ENCODE assay signal across 26 mouse cellular contexts in the genomic region with DNA sequence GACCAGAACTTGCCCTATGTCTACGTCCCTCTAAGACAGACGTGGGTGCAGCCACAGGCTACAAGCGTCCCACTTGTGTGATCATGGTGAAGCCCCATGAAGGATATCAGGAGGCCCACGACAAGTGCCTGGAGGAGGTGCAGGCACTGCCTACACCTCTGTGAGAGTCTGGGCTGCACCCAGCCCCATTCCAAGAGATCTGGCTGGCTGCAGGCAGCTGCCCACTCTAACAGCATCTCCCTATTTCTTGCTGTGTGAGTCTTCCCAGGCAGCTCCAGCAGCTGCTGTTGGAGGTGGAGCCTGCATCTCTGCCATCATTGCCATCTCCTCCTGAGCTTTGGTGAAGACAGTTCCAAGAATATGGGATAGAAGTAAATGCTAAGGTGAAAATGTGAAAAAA. TPM values are rescaled to one million over a fixed set of nuclear protein-coding genes. Genes with fewer than 3 reads are reported as not detected.
DNase-seq lines count a peak whose midpoint lies in the region; ATAC-seq and TF ChIP-seq lines count a peak whose summit lies in the region.
"Had no signal": no experiment of that assay in that cellular context is flagged by ENCODE, and none has a peak within 500 bp of the region (broad histone marks: within the 10 kb centered on the region; RNA-seq: fewer than 3 reads in every experiment).

No protein-coding gene starts in this region.

- H3K36me3 ChIP-seq in hindbrain, embryonic 12.5 days: no peaks in the 10 kb centered on the region
- H3K36me3 ChIP-seq: embryonic facial prominence, embryonic 10.5 days; embryonic facial prominence, embryonic 15.5 days; heart, embryonic 13.5 days; hindbrain, embryonic 15.5 days; kidney, embryonic 15.5 days; midbrain, embryonic 15.5 days had no signal

- ATAC-seq in hindbrain, embryonic 12.5 days (ENCODE audit: low FRiP score): no peak
- ATAC-seq: forebrain, embryonic 13.5 days; midbrain, embryonic 15.5 days had no signal

- H3K9me3 ChIP-seq in hindbrain, embryonic 12.5 days (replicated peaks): no peaks in the 10 kb centered on the region
- H3K9me3 ChIP-seq: embryonic facial prominence, embryonic 10.5 days; embryonic facial prominence, embryonic 15.5 days; forebrain, embryonic 13.5 days; heart, embryonic 13.5 days; hindbrain, embryonic 15.5 days; kidney, embryonic 15.5 days; midbrain, embryonic 15.5 days had no signal

- H3K9ac ChIP-seq in hindbrain, embryonic 12.5 days: no peak overlapping the region
- H3K9ac ChIP-seq: embryonic facial prominence, embryonic 15.5 days; forebrain, embryonic 13.5 days; heart, embryonic 13.5 days; hindbrain, embryonic 15.5 days; kidney, embryonic 15.5 days; liver, embryonic 14.5 days; midbrain, embryonic 15.5 days had no signal

- no peak overlapping the region for H3K27ac ChIP-seq in cortical plate, adult 2 months (ENCODE audit: insufficient read depth, low read length)
- H3K27ac ChIP-seq in left cerebral cortex, adult 2 months: no peak overlapping the region
- H3K27ac ChIP-seq in hindbrain, embryonic 12.5 days: no peak overlapping the region
- H3K27ac ChIP-seq: embryonic facial prominence, embryonic 10.5 days; embryonic facial prominence, embryonic 15.5 days; forebrain, embryonic 13.5 days; heart, embryonic 13.5 days; hindbrain, embryonic 15.5 days; kidney, embryonic 15.5 days; liver, embryonic 14.5 days; midbrain, embryonic 15.5 days had no signal

- TF ChIP-seq CTCF in cortical plate, adult 2 months (IDR thresholded peaks at IDR 0.05; ENCODE audit: extremely low read depth, insufficient read depth, low read length): no peak
- TF ChIP-seq CTCF in left cerebral cortex, adult 2 months (IDR thresholded peaks at IDR 0.05): no peak

- no peak overlapping the region for H3K4me3 ChIP-seq in cortical plate, adult 2 months (ENCODE audit: insufficient read depth, low read length)
- H3K4me3 ChIP-seq in left cerebral cortex, adult 2 months: no peak overlapping the region
- H3K4me3 ChIP-seq in hindbrain, embryonic 12.5 days: no peak overlapping the region
- H3K4me3 ChIP-seq: embryonic facial prominence, embryonic 10.5 days; embryonic facial prominence, embryonic 15.5 days; forebrain, embryonic 13.5 days; heart, embryonic 13.5 days; hindbrain, embryonic 15.5 days; kidney, embryonic 15.5 days; midbrain, embryonic 15.5 days had no signal

- no peaks in the 10 kb centered on the region for H3K4me1 ChIP-seq in cortical plate, adult 2 months (ENCODE audit: control insufficient read depth, insufficient read depth, low read length)
- H3K4me1 ChIP-seq in hindbrain, embryonic 12.5 days: no peaks in the 10 kb centered on the region
- H3K4me1 ChIP-seq: embryonic facial prominence, embryonic 10.5 days; embryonic facial prominence, embryonic 15.5 days; forebrain, embryonic 13.5 days; heart, embryonic 13.5 days; hindbrain, embryonic 15.5 days; kidney, embryonic 15.5 days; midbrain, embryonic 15.5 days had no signal

- 76% methylated on average over 4 of the region's 4 CpGs for WGBS in hindbrain, embryonic 12.5 days

- intact Hi-C loops in left cerebral cortex, postnatal 10 days (cut with DNase I): no loop called here
- intact Hi-C loops in left cerebral cortex, adult 2 months (cut with DNase I): no loop called here

- DNase-seq in left cerebral cortex, adult 18-20 months (ENCODE audit: low spot score in 2 of 2): peak; percentile 36 to 60
- no peak for DNase-seq in left cerebral cortex, postnatal 10 days (ENCODE audit: extremely low spot score in 1 of 2, low spot score in 2 of 2)
- DNase-seq in left cerebral cortex, adult 2 months (ENCODE audit: extremely low spot score in 1 of 2, low spot score in 2 of 2): peak; percentile 24 to 41
- peak; percentile 50 for DNase-seq in telencephalon, adult 2 months (ENCODE audit: low read depth, low spot score)
- DNase-seq: adrenal gland, postnatal 25 days; B cell, adult 2 months; cerebellum, adult 18-20 months; cerebellum, postnatal 14 days; gastrocnemius, postnatal 10 days; heart, postnatal 10 days; kidney, adult 18-20 months; kidney, postnatal 25 days; liver; lung, adult 2 months; lung, postnatal 10 days; thymus, postnatal 4 days had no signal

- 0 out of 2 replicates have a peak, but pooled peaks have one; percentile 20 for TF ChIP-seq POLR2A in cortical plate, adult 2 months (IDR thresholded peaks at IDR 0.05; ENCODE audit: extremely low read depth, insufficient read depth, low read length)

- no peak overlapping the region for H3K4me2 ChIP-seq in hindbrain, embryonic 12.5 days (replicated peaks)
- H3K4me2 ChIP-seq: embryonic facial prominence, embryonic 15.5 days; forebrain, embryonic 13.5 days; heart, embryonic 13.5 days; hindbrain, embryonic 15.5 days; kidney, embryonic 15.5 days; midbrain, embryonic 15.5 days had no signal

- no peaks in the 10 kb centered on the region for H3K27me3 ChIP-seq in hindbrain, embryonic 12.5 days
- H3K27me3 ChIP-seq: embryonic facial prominence, embryonic 15.5 days; forebrain, embryonic 13.5 days; heart, embryonic 13.5 days; hindbrain, embryonic 15.5 days; kidney, embryonic 15.5 days; midbrain, embryonic 15.5 days had no signal

RNA-seq across cellular contexts. Expression of gene Stox1, which starts 23.5 kb away (rescaled TPM):
- total RNA-seq in left cerebral cortex, adult 18-20 months (2021): 1 to 10 TPM; 3.3 to 4.4 TPM
- total RNA-seq in left cerebral cortex, postnatal 10 days (2021): 1 to 10 TPM; 5.2 to 5.5 TPM
- polyA plus RNA-seq in cortical plate, adult 2 months (2012; rRNA removed): 3.3 and 4.8 TPM in 2 replicates
- 1 to 10 TPM; 4.2 to 5.8 TPM for total RNA-seq in left cerebral cortex, adult 2 months (2021)
- polyA plus RNA-seq in hindbrain, embryonic 12.5 days (2016; fragmentation: Nextera tagmentation; extraction: Ambion mirVana): 2.0 and 2.6 TPM in 2 replicates

RNA-seq across cellular contexts. Expression of gene Ddx50, which starts 51.4 kb away (rescaled TPM):
- total RNA-seq in left cerebral cortex, adult 18-20 months (2021): 100 to 1,000 TPM in 1 of 2 experiments, 10 to 100 TPM in 1; 89.0 to 101 TPM
- total RNA-seq in left cerebral cortex, postnatal 10 days (2021): 10 to 100 TPM; 85.1 to 92.5 TPM
- polyA plus RNA-seq in cortical plate, adult 2 months (2012; rRNA removed): 77.5 and 78.3 TPM in 2 replicates
- 10 to 100 TPM; 86.3 to 91.1 TPM for total RNA-seq in left cerebral cortex, adult 2 months (2021)
- 130 and 135 TPM in 2 replicates for polyA plus RNA-seq in hindbrain, embryonic 12.5 days (2016; fragmentation: Nextera tagmentation; extraction: Ambion mirVana)

Comparison
In these comparisons a context has a peak if more than half of its experiments do, and no peak if none do; other contexts are left out.
1. DNase-seq: peak in left cerebral cortex, adult 18-20 months (2 of 2), left cerebral cortex, adult 2 months (2 of 2) and telencephalon, adult 2 months (single experiment); none in left cerebral cortex, postnatal 10 days (0 of 2).